Mouse (Mus musculus) embryo, embryonic 10.5 days (tissue): ENCODE measurements around the gene Gm13723.

Experiments used
- DNase-seq: peaks from one replicate; pipeline ENCODE4 v3.0.0-alpha.2; 2015; ENCODE audit warnings: low spot score

Gene Gm13723

DNA sequence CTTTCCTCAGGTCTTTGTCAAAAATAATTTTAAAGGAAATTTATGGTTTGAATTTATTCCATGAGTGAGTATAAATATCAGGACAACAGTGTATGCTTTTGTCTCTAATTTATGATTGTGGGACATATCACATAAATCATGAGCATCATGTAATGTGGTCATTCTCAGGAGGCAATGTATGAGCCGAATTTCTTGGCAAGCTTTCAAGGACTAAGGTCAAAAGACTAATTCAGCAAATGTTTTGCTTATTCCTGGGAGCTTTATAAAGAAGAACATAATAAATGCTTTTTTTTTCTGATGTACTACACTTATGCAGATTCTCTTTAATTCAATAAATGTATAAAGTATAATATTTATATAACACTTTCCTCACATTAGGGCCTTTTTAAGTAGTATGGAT lies at the start of gene Gm13723:
Gm13723 (minus strand) TSS at position 101 of the 400 bp plus-strand sequence.
- DNase-seq = no peak

DNA sequence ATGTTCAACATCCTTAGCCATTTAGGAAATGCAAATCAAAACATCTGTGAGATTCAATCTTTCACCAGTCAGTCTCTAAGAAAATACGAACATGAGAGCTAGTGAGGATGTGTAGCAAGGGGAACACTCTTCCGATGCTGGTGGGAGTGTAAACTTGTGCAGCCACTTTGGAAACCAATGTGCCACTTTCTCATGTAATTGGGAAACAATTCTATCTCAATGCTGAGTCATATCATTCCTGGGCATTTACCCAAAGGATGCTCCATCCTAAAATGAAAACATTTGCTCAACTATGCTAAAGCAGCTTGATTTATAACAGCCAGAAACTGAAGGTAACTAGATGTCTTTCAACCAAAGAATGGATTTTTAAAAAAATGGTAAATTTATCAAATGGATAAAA lies 31.0 kb upstream of the Gm13723 start:
- no peak for DNase-seq

DNA sequence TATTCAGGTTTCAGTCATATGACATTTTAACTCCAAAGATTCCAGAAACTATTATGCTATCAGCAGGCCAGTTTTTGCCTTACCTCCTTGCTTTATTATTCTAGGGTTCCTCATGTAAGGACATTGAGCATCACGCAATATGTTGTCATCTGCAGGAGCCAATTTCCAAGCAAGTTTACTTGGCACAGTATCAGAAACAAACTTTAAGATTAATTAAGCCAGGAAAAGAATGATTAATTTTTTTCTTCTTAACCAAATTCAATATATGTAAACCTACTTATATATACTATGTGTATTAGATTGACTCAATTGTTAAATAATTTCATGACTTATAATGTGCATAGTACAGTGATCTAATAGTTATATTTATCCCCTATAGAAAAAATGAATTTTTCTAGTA lies 17.5 kb upstream of the Gm13723 start, which contains the start of gene Olfr1097:
Olfr1097 (minus strand) TSS at position 101 of the 400 bp plus-strand sequence.
- no peak for DNase-seq

DNA sequence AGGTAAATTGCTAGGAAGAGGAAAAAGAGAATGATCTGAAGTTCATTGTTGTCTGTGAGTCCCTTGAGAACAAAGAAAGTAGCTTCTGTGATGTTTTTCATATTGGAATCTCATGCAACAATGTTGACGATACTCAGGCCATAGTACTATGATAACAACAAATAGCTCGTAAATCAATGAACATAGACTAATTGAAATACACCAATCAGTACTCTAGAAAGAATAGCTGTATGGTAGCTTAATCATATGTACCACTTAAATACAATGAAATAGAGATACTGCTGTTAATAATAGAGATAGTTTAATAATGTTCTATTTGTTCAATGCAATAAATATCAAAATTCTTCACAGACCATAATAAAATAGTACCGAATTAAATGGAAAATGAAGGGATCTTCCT lies 23.0 kb downstream of the Gm13723 start, which contains the start of gene Olfr1095:
Olfr1095 (minus strand) TSS at position 101 of the 400 bp plus-strand sequence.
- DNase-seq = no peak

- DNase-seq = no peak
These were observed 50.2 kb downstream of the Gm13723 start, which contains the start of gene Olfr1094 for GRCm38 (mm10) chr2:86824363-86824762. TSS of gene Olfr1094 (plus strand) at chr2:86824663.
